In the genomic region with DNA sequence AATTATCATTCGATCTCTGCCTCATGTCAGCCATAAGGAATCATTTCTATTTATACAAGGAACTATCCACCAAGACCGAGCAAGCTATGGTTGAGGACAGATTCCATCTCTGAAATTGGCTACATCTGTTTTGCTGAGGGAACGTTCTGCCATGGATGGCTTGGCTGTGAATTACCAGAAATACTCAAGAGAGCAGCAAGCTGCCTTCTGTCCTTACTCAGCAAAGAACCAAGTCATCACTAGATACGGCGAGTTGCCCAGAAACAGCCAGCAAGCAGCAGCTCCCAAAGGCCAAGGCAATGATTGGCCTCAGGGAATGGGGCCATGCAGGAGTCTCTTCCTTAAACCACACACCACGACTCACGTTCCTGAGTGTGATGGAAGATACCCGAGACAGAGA, we compare ENCODE assay signal across 13 mouse cellular contexts.
DNase-seq lines count a peak whose midpoint lies in the region; TF ChIP-seq lines count a peak whose summit lies in the region.
"Had no signal": no experiment of that assay in that cellular context is flagged by ENCODE, and none has a peak within 500 bp of the region (broad histone marks: within the 10 kb centered on the region; RNA-seq: fewer than 3 reads in every experiment).

No protein-coding gene starts in this region.

- DNase-seq in cerebellum, postnatal 25 days = peak; percentile 22 to 42
- no peak for DNase-seq in cerebellum, adult 11 months
- peak; percentile 16 to 52 for DNase-seq in layer of hippocampus, adult 2 months (ENCODE audit: low spot score in 2 of 2)
- no peak for DNase-seq in layer of hippocampus, postnatal 25 days (ENCODE audit: extremely low spot score in 1 of 2, low spot score in 1 of 2)
- DNase-seq in heart, postnatal 10 days = peak; percentile 31 to 52
- DNase-seq in layer of hippocampus, adult 9-11 months = peak; percentile 60
- no peak for DNase-seq in lung, postnatal 36 days
- DNase-seq: gastrocnemius, postnatal 25 days; lung, adult 18-20 months had no signal

- intact Hi-C loops in heart, postnatal 10 days (cut with DNase I) = no loop called here

- peak overlapping the region; percentile 53 for H3K27ac ChIP-seq in layer of hippocampus, adult 2 months
- H3K27ac ChIP-seq: embryonic facial prominence, embryonic 15.5 days; limb, embryonic 15.5 days; macrophage; midbrain, embryonic 13.5 days had no signal

- TF ChIP-seq CTCF in layer of hippocampus, adult 2 months (conservative IDR thresholded peaks at IDR 0.05) = no peak

- H3K4me3 ChIP-seq in layer of hippocampus, adult 2 months = no peak overlapping the region
- H3K4me3 ChIP-seq: embryonic facial prominence, embryonic 15.5 days; limb, embryonic 15.5 days; midbrain, embryonic 13.5 days had no signal

Comparison
In these comparisons a context has a peak if more than half of its experiments do, and no peak if none do; other contexts are left out.
1. DNase-seq: peak in cerebellum, postnatal 25 days (2 of 2), layer of hippocampus, adult 2 months (2 of 2), heart, postnatal 10 days (2 of 2) and layer of hippocampus, adult 9-11 months (single experiment); none in cerebellum, adult 11 months (single experiment), layer of hippocampus, postnatal 25 days (0 of 2) and lung, postnatal 36 days (single experiment).